Comparison of ENCODE assay signal across 8 mouse cellular contexts in genomic region chr8:120404609-120405036, GRCm38 (mm10).
DNase-seq lines count a peak whose midpoint lies in the region; ATAC-seq and TF ChIP-seq lines count a peak whose summit lies in the region.

No protein-coding gene starts in this region.

- H3K4me3 ChIP-seq in cerebellum, adult 2 months (replicated peaks; ENCODE audit: insufficient read depth, low read depth, low read length): no peak overlapping the region
- H3K4me3 ChIP-seq in liver, embryonic 11.5 days (ENCODE audit: low read depth, low read length): no peak overlapping the region

- no peaks in the 10 kb centered on the region for H3K9me3 ChIP-seq in liver, embryonic 11.5 days (ENCODE audit: control insufficient read depth, low read length)

- H3K4me2 ChIP-seq in liver, embryonic 11.5 days: no peak overlapping the region

- H3K36me3 ChIP-seq in liver, embryonic 11.5 days (ENCODE audit: control insufficient read depth, insufficient read depth, low read length): no peaks in the 10 kb centered on the region

- no peaks in the 10 kb centered on the region for H3K27me3 ChIP-seq in cerebellum, adult 2 months (ENCODE audit: control insufficient read depth, insufficient read depth, low read length)
- no peaks in the 10 kb centered on the region; the same call in 1 of the 2 replicates for H3K27me3 ChIP-seq in liver, embryonic 11.5 days (replicated peaks; ENCODE audit: control insufficient read depth, insufficient read depth, low read length)

- DNase-seq in cerebellum, adult 2 months: no peak
- no peak for DNase-seq in cerebellum, adult 9-11 months
- DNase-seq in B cell, adult 2 months: peak; percentile 78 to 82
- peak; percentile 52 for DNase-seq in c-Kit-negative CD71-positive TER-119-positive erythroid progenitor cells, embryonic 14.5 days (ENCODE audit: low read depth, low spot score)
- DNase-seq in gastrocnemius, postnatal 25 days: peak; percentile 36
- DNase-seq in liver, embryonic 11.5 days (ENCODE audit: low spot score): no peak
- DNase-seq in retina, postnatal 7 days (ENCODE audit: low read depth, low spot score): peak; percentile 65
- DNase-seq in right cerebral cortex, postnatal 36 days (ENCODE audit: low spot score in 2 of 2): no peak

- TF ChIP-seq POLR2A in cerebellum, adult 2 months (IDR thresholded peaks at IDR 0.05; ENCODE audit: borderline replicate concordance, insufficient read depth, low read length): no peak

- no peak overlapping the region for H3K27ac ChIP-seq in cerebellum, adult 2 months (ENCODE audit: insufficient read depth, low read length)
- no peak overlapping the region for H3K27ac ChIP-seq in liver, embryonic 11.5 days (ENCODE audit: low read depth, low read length)

- WGBS in cerebellum, adult 2 months: 73% methylated on average over 7 of the region's 7 CpGs
- WGBS in liver, embryonic 11.5 days: 49% methylated on average over 7 of the region's 7 CpGs

- peak; percentile 19; the same call in 1 of the 2 replicates for ATAC-seq in liver, embryonic 11.5 days (replicated peaks; ENCODE audit: low FRiP score)

- peak; percentile 54 for TF ChIP-seq CTCF in cerebellum, adult 2 months (IDR thresholded peaks at IDR 0.05; ENCODE audit: borderline replicate concordance, insufficient read depth, low read depth, low read length)

- H3K9ac ChIP-seq in liver, embryonic 11.5 days (ENCODE audit: low read depth, low read length): no peak overlapping the region

- H3K4me1 ChIP-seq in cerebellum, adult 2 months (ENCODE audit: control insufficient read depth, insufficient read depth, low read length): peaks cover 21% of the 10 kb centered on the region
- peaks cover 45% of the 10 kb centered on the region for H3K4me1 ChIP-seq in liver, embryonic 11.5 days (replicated peaks; ENCODE audit: control insufficient read depth, insufficient read depth, low read length)

Comparison
In these comparisons a context has a peak if more than half of its experiments do, and no peak if none do; other contexts are left out.
1. DNase-seq: peak in B cell, adult 2 months (2 of 2), c-Kit-negative CD71-positive TER-119-positive erythroid progenitor cells, embryonic 14.5 days (single experiment), gastrocnemius, postnatal 25 days (single experiment) and retina, postnatal 7 days (single experiment); none in cerebellum, adult 2 months (0 of 2), cerebellum, adult 9-11 months (single experiment), liver, embryonic 11.5 days (single experiment) and right cerebral cortex, postnatal 36 days (0 of 2).